Mouse (Mus musculus): ENCODE results near the gene 1110065P20Rik. TPM values are rescaled to one million over a fixed set of nuclear protein-coding genes. Genes with fewer than 3 reads are reported as not detected.

1110065P20Rik gene
- total RNA-seq (2014; rRNA removed) (163 and 181 TPM in 2 replicates), polyA plus RNA-seq (2015; fragmentation: Nextera tagmentation; extraction: Ambion mirVana) (135 and 141 TPM in 2 replicates)

- Histone ChIP-seq H3K27me3 (ENCODE audit: insufficient read depth, low read length) (no peaks in the 10 kb centered on the region), H3K4me1 (ENCODE audit: insufficient read depth, low read length) (peaks cover 13% of the 10 kb centered on the region), H3K27ac (ENCODE audit: low read depth, low read length) (peak within 1 kb of the TSS; percentile 93), H3K9ac (replicated peaks; ENCODE audit: low read length, poor library complexity, severe bottlenecking) (peak within 1 kb of the TSS; percentile 87), H3K9me3 (ENCODE audit: low read length) (no peaks in the 10 kb centered on the region), H3K36me3 (ENCODE audit: insufficient read depth, low read length) (peaks cover 28% of the 10 kb centered on the region), H3K4me3 (ENCODE audit: low read depth, low read length) (peak within 1 kb of the TSS; percentile 92), H3K4me2 (ENCODE audit: low read depth, low read length, poor library complexity, severe bottlenecking) (peak within 1 kb of the TSS; percentile 85)
- no peak for TF ChIP-seq CTCF (IDR thresholded peaks at IDR 0.05)
- peak; percentile 72 for DNase-seq (ENCODE audit: low spot score)
- peak; percentile 36 for ATAC-seq (ENCODE audit: low FRiP score)
- under 1% methylated on average over 71 of the region's 75 CpGs for WGBS
These were observed at the start of gene 1110065P20Rik for GRCm38 (mm10) chr4:124850933-124851658. Gene 1110065P20Rik (minus strand): TSS chr4:124851196.

- Histone ChIP-seq H3K4me2 (ENCODE audit: low read depth, low read length, poor library complexity, severe bottlenecking) (no peak overlapping the region), H3K9me3 (ENCODE audit: low read length) (no peaks in the 10 kb centered on the region), H3K27me3 (ENCODE audit: insufficient read depth, low read length) (no peaks in the 10 kb centered on the region; the same call in 1 of the 2 replicates), H3K36me3 (ENCODE audit: insufficient read depth, low read length) (no peaks in the 10 kb centered on the region), H3K27ac (ENCODE audit: low read depth, low read length) (no peak overlapping the region), H3K4me3 (ENCODE audit: low read depth, low read length) (no peak overlapping the region), H3K4me1 (ENCODE audit: insufficient read depth, low read length) (no peaks in the 10 kb centered on the region), H3K9ac (replicated peaks; ENCODE audit: low read length, poor library complexity, severe bottlenecking) (no peak overlapping the region)
- no peak for TF ChIP-seq CTCF (IDR thresholded peaks at IDR 0.05)
- DNase-seq (ENCODE audit: low spot score), result no peak
- 59% methylated on average over 5 of the region's 5 CpGs for WGBS
- no peak for ATAC-seq (ENCODE audit: low FRiP score)
These were observed 48.9 kb upstream of the 1110065P20Rik start for GRCm38 (mm10) chr4:124899906-124900305.

GRCm38 (mm10) chr4:124898428-124898827 is 47.4 kb upstream of the 1110065P20Rik start:
- no peak overlapping the region for H3K4me3 ChIP-seq (ENCODE audit: low read depth, low read length)
- ATAC-seq (ENCODE audit: low FRiP score) (no peak), DNase-seq (ENCODE audit: low spot score) (no peak)
- no peaks in the 10 kb centered on the region for H3K36me3 ChIP-seq (ENCODE audit: insufficient read depth, low read length)
- no peaks in the 10 kb centered on the region; the same call in 1 of the 2 replicates for H3K27me3 ChIP-seq (ENCODE audit: insufficient read depth, low read length)
- no peak for TF ChIP-seq CTCF (IDR thresholded peaks at IDR 0.05)
- 0 out of 2 replicates have a peak, but pooled peaks cover 3% of the 10 kb centered on the region for H3K4me1 ChIP-seq (ENCODE audit: insufficient read depth, low read length)
- H3K9ac ChIP-seq (replicated peaks; ENCODE audit: low read length, poor library complexity, severe bottlenecking), result no peak overlapping the region
- H3K9me3 ChIP-seq (ENCODE audit: low read length), result no peaks in the 10 kb centered on the region
- whole genome bisulfite sequencing, result 35% methylated on average over 10 of the region's 10 CpGs
- no peak overlapping the region for H3K4me2 ChIP-seq (ENCODE audit: low read depth, low read length, poor library complexity, severe bottlenecking)
- no peak overlapping the region for H3K27ac ChIP-seq (ENCODE audit: low read depth, low read length)

DNA sequence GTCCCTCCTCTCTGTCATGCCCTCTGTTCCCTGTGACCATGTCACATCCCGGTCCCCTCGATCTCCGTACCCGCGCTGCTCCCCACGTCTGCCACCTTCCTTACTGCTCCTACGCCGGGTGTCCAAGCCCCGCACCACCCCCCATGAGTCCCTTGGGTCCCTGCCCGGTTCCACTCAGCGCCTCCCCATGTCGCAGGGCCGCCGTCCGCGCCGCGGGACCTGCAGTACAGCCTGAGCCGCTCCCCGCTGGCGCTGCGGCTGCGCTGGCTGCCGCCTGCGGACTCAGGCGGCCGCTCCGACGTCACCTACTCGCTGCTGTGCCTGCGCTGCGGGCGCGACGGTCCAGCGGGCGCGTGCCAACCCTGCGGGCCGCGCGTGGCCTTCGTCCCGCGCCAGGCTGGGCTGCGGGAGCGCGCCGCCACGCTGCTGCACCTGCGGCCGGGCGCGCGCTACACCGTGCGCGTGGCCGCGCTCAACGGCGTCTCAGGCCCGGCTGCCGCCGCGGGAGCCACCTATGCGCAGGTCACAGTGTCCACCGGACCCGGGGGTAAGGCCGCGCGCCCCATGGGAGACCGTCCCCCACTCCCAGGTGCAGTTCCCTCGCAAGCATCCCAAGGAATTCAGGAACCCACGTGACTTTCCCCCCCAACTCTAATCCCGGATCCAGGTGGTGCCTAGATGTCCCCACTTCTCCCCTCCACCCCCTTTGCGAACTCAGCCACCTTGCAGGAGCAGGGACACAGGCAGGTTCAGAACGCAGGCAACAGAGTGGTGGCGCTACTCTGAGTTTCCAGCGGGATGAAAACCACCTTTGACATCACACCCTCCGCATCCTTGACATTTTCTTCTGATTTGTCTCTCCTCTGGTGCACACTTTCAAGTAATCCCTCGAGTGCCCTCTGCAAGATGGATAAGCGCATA is 43.8 kb upstream of the 1110065P20Rik start:
- WGBS, result 2% methylated on average over 70 of the region's 83 CpGs
- Histone ChIP-seq H3K9me3 (ENCODE audit: low read length) (no peaks in the 10 kb centered on the region), H3K4me1 (ENCODE audit: insufficient read depth, low read length) (0 out of 2 replicates have a peak, but pooled peaks cover 3% of the 10 kb centered on the region), H3K27ac (ENCODE audit: low read depth, low read length) (peak overlapping the region; percentile 38; the same call in 1 of the 2 replicates), H3K27me3 (ENCODE audit: insufficient read depth, low read length) (no peaks in the 10 kb centered on the region; the same call in 1 of the 2 replicates), H3K36me3 (ENCODE audit: insufficient read depth, low read length) (no peaks in the 10 kb centered on the region), H3K9ac (replicated peaks; ENCODE audit: low read length, poor library complexity, severe bottlenecking) (peak overlapping the region; percentile 66), H3K4me2 (ENCODE audit: low read depth, low read length, poor library complexity, severe bottlenecking) (peak overlapping the region; percentile 72), H3K4me3 (ENCODE audit: low read depth, low read length) (peak overlapping the region; percentile 49)
- TF ChIP-seq CTCF (IDR thresholded peaks at IDR 0.05), result peak; percentile 53
- ATAC-seq (ENCODE audit: low FRiP score), result peak; percentile 76
- peak; percentile 78 for DNase-seq (ENCODE audit: low spot score)

DNA sequence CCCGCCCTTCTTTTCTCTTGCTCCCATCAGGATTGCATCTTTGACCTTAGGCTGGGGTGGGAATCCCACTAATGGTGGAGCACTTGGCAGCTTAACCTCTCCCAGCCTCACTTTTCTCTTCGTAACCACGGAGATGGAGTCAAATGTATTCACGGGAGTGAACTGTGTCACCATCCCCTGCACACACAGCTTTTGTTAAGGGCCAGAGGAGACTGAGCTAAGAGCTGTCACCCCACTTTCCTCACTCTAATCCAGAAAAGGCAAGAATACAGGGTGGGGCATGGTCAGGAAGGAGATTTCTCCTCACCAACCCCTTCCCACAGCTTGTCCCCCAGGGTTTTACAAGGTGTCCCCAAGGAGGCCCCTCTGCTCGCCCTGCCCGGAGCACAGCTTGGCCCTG is 42.8 kb upstream of the 1110065P20Rik start:
- no peak for DNase-seq (ENCODE audit: low spot score)
- H3K36me3 ChIP-seq (ENCODE audit: insufficient read depth, low read length), result no peaks in the 10 kb centered on the region
- H3K9ac ChIP-seq (replicated peaks; ENCODE audit: low read length, poor library complexity, severe bottlenecking), result peak overlapping the region; percentile 66
- no peak for ATAC-seq (ENCODE audit: low FRiP score)
- TF ChIP-seq CTCF (IDR thresholded peaks at IDR 0.05), result no peak
- H3K27me3 ChIP-seq (ENCODE audit: insufficient read depth, low read length), result no peaks in the 10 kb centered on the region; the same call in 1 of the 2 replicates
- H3K4me2 ChIP-seq (ENCODE audit: low read depth, low read length, poor library complexity, severe bottlenecking), result peak overlapping the region; percentile 72
- H3K9me3 ChIP-seq (ENCODE audit: low read length), result no peaks in the 10 kb centered on the region
- 0 out of 2 replicates have a peak, but pooled peaks cover 3% of the 10 kb centered on the region for H3K4me1 ChIP-seq (ENCODE audit: insufficient read depth, low read length)
- H3K4me3 ChIP-seq (ENCODE audit: low read depth, low read length), result peak overlapping the region; percentile 49
- WGBS, result 22% methylated on average over 6 of the region's 6 CpGs
- peak overlapping the region; percentile 38; the same call in 1 of the 2 replicates for H3K27ac ChIP-seq (ENCODE audit: low read depth, low read length)

Measured in midbrain, postnatal 0 days (tissue).